Mouse (Mus musculus): Measurements from ENCODE around the gene Ldb3. TPM values are rescaled to one million over a fixed set of nuclear protein-coding genes. Genes with fewer than 3 reads are reported as not detected.

Ldb3 gene
- polyA plus RNA-seq (2015; fragmentation: Nextera tagmentation; extraction: Ambion mirVana), result 8.8 and 9.8 TPM in 2 replicates

DNA sequence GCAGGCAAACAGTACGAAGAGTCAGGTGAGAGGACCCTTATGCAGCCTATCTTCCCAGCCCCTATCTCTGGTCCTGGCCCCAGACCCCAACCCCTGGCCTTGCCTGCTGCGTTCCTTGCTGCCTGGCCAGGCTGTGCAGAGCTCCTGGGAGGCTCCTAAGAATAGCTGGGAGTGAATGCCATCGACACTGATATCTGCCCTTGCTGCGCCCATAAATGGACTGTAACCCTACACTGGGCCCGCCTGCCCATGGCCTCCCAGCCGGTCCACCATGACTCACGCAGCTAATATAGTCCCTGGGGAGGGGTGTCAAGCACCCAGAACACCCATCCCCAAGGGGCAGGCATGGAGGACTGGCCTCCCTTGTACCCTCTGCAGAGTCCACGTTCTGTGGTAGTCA, at the start of gene Ldb3:
Gene Ldb3 (minus strand): TSS at position 185 of the 400 bp plus-strand sequence.
- Histone ChIP-seq H3K27ac (no peak within 1 kb of the TSS), H3K9ac (no peak within 1 kb of the TSS)
- ATAC-seq (ENCODE audit: low FRiP score, low read depth), result peak; percentile 42; the same call in 1 of the 2 replicates

DNA sequence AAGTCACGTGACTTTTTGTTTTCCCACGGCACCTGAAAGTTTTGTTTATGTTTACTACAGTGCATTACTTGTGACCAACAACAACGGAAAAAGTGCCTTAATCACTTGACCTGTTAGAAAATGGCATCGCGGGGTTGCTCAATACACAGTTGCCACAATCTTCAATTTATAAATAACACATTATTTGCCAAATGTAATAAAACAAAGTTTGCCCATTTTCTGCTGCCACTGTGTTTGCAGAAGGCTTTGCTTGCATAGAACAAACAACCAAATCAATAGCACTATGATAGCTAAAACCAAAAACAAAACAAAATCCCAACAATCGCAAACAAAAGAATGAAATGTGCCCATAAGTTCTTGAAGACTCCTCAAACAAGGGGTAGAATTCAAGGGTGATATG, 47.2 kb upstream of the Ldb3 start:
- Histone ChIP-seq H3K9ac (no peak overlapping the region), H3K36me3 (no peaks in the 10 kb centered on the region), H3K4me3 (no peak overlapping the region), H3K27ac (no peak overlapping the region), H3K4me2 (replicated peaks) (no peak overlapping the region), H3K27me3 (no peaks in the 10 kb centered on the region), H3K9me3 (no peaks in the 10 kb centered on the region), H3K4me1 (no peaks in the 10 kb centered on the region)
- no peak for ATAC-seq (ENCODE audit: low FRiP score, low read depth)
- WGBS, result 89% methylated on average over 6 of the region's 6 CpGs

More for the DNA sequence above, at the start of gene Ldb3:
- no peaks in the 10 kb centered on the region for H3K36me3 ChIP-seq
- H3K27me3 ChIP-seq, result no peaks in the 10 kb centered on the region
- peak within 1 kb of the TSS; percentile 3; the same call in 1 of the 2 replicates for H3K4me2 ChIP-seq (replicated peaks)
- H3K9me3 ChIP-seq, result no peaks in the 10 kb centered on the region
- peaks cover 6% of the 10 kb centered on the region; the same call in 1 of the 2 replicates for H3K4me1 ChIP-seq
- WGBS, result 51% methylated on average over 8 of the region's 8 CpGs
- H3K4me3 ChIP-seq, result no peak within 1 kb of the TSS

DNA sequence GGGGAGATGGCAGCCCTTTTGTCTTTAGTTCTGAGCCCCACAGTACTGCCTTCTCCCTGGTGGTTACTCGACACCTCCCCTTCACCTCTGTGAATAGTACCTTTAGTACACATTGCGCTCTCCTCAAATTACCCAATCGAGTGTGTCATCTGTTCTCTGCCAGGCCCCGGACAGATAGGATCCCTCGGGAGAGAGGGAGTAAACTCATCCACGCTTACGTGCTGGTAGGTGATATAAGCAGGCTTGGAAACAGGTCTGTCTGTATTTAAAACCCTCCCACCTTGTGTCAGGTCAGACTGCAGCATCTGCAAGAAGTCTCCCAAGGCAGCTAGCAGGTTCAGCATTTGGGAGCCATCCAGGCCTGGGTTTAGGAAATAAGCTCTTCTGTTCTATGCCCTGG, 46.7 kb upstream of the Ldb3 start:
- ATAC-seq (ENCODE audit: low FRiP score, low read depth), result no peak
- H3K4me3 ChIP-seq, result no peak overlapping the region
- no peaks in the 10 kb centered on the region for H3K4me1 ChIP-seq
- 35% methylated on average over 7 of the region's 7 CpGs for WGBS
- H3K9ac ChIP-seq, result no peak overlapping the region
- H3K9me3 ChIP-seq, result no peaks in the 10 kb centered on the region
- H3K27me3 ChIP-seq, result no peaks in the 10 kb centered on the region
- H3K27ac ChIP-seq, result no peak overlapping the region
- H3K4me2 ChIP-seq (replicated peaks), result no peak overlapping the region
- H3K36me3 ChIP-seq, result no peaks in the 10 kb centered on the region

DNA sequence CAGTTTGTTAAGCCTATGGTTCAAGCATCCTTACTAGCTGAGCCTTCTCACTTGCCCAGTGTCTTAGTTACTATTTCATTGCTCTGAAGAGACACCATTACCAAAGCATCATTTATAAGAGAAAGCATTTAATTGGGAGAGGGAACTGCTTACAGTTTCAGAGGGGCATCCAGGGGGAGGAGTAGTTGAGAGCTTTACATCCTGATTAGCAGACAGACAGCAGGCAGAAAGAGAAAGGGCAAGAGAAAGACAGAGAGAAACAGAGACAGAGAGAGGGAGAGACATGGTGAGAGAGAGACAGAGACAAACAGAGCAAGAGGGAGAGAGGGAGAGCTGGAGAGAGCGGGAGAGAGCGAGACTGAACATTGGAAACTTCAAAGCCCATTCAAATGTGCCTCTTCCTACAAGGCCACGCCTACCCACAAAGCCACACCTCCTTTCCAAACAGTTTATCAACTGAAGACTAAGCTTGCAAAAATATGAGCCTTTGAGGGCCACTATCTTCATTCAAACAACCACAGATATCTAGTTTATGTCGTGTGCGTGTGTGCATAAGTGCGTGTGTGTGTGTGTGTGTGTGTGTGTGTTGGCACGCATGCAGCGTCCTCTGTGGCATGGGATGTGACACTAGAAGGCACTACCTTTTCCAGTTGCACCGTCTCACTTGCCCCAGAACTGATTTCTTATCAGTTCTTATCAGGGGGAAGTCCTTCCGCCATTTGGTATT, 44.4 kb upstream of the Ldb3 start:
- Histone ChIP-seq H3K9me3 (no peaks in the 10 kb centered on the region), H3K9ac (no peak overlapping the region), H3K4me2 (replicated peaks) (no peak overlapping the region), H3K4me1 (no peaks in the 10 kb centered on the region), H3K27ac (no peak overlapping the region), H3K27me3 (no peaks in the 10 kb centered on the region), H3K36me3 (no peaks in the 10 kb centered on the region), H3K4me3 (no peak overlapping the region)
- ATAC-seq (ENCODE audit: low FRiP score, low read depth), result no peak
- 74% methylated on average over 10 of the region's 10 CpGs for WGBS

DNA sequence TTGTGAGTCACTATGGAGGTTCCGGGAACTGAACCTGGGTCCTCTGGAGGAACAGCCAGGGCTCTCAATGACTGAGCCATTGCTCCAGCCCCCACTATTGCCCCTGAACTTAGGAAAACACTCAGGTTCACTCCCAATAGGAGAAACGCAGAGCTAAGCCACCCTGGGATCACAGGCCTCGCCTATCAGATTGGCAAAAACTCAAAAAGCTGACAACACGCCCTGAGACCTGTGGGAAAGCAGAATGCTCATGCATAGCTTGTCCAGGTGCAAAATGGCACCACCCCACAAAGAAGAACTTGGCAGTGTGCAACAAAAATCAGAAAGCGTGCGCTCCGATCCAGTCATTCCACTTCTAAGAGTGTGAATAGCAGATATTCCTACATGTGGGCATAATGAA, 38.3 kb upstream of the Ldb3 start:
- Histone ChIP-seq H3K27me3 (no peaks in the 10 kb centered on the region), H3K9ac (no peak overlapping the region), H3K36me3 (no peaks in the 10 kb centered on the region), H3K4me2 (replicated peaks) (no peak overlapping the region), H3K27ac (no peak overlapping the region), H3K4me3 (no peak overlapping the region), H3K9me3 (no peaks in the 10 kb centered on the region), H3K4me1 (no peaks in the 10 kb centered on the region)
- ATAC-seq (ENCODE audit: low FRiP score, low read depth), result no peak
- 85% methylated on average over 7 of the region's 7 CpGs for WGBS

DNA sequence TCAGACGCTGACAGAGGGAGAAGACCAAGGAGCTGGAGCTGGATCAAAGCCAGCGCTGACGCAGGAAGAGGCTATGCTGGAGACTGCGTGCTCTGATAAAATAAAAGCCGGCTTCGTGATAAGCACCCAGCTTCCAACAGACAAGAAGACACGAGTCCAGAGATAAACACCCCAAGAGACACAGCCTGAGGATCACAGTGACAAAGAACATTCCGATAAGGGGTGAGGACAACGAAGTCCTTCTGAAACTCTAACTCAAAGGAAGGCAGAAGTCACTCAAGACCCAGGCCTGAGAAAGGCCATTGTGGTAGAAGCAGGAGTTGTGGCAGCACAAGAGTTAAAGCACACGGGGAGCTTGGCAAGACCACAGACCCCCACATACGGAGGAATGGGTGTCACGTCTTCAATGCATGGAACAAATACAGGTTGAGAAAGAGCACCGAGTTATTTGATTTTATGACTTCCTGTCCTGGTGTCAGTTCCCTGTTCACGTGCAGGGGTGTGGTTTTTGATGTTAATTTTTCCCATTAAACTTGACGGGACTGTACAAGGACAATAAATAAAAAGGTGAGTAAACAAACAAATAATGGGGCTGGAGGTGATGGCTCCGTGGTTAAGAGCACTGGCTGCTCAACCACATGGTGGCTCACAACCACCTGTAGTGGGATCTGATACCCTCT, 35.2 kb upstream of the Ldb3 start:
- H3K9me3 ChIP-seq, result no peaks in the 10 kb centered on the region
- no peak for ATAC-seq (ENCODE audit: low FRiP score, low read depth)
- no peak overlapping the region for H3K4me3 ChIP-seq
- no peak overlapping the region for H3K27ac ChIP-seq
- H3K36me3 ChIP-seq, result no peaks in the 10 kb centered on the region
- H3K4me2 ChIP-seq (replicated peaks), result no peak overlapping the region
- WGBS, result 67% methylated on average over 16 of the region's 16 CpGs
- no peak overlapping the region for H3K9ac ChIP-seq
- H3K4me1 ChIP-seq, result no peaks in the 10 kb centered on the region
- no peaks in the 10 kb centered on the region for H3K27me3 ChIP-seq

DNA sequence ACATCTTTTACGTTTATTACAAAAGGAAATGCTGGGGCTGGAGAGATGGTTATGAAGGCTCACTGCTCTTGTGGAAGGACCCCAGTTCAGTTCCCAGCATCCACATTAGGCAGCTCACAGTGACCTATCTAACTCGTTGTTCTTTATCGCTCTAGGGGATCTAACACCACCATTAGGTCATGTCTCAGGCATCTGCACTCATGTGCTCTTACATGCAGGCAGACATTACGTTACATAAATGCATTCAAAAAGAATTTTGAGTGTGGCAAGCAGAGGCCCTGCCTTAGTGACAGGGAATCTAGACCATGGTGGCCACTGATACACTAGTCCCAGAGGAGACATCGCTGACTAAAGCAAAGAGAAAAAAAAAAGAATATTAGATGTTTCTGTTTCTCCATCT, 34.6 kb upstream of the Ldb3 start:
- WGBS, result 84% methylated on average over 5 of the region's 5 CpGs
- no peak for ATAC-seq (ENCODE audit: low FRiP score, low read depth)
- no peak overlapping the region for H3K4me2 ChIP-seq (replicated peaks)
- H3K36me3 ChIP-seq, result no peaks in the 10 kb centered on the region
- H3K9ac ChIP-seq, result no peak overlapping the region
- H3K9me3 ChIP-seq, result no peaks in the 10 kb centered on the region
- peaks cover 4% of the 10 kb centered on the region for H3K27me3 ChIP-seq
- no peak overlapping the region for H3K27ac ChIP-seq
- no peak overlapping the region for H3K4me3 ChIP-seq
- no peaks in the 10 kb centered on the region for H3K4me1 ChIP-seq

DNA sequence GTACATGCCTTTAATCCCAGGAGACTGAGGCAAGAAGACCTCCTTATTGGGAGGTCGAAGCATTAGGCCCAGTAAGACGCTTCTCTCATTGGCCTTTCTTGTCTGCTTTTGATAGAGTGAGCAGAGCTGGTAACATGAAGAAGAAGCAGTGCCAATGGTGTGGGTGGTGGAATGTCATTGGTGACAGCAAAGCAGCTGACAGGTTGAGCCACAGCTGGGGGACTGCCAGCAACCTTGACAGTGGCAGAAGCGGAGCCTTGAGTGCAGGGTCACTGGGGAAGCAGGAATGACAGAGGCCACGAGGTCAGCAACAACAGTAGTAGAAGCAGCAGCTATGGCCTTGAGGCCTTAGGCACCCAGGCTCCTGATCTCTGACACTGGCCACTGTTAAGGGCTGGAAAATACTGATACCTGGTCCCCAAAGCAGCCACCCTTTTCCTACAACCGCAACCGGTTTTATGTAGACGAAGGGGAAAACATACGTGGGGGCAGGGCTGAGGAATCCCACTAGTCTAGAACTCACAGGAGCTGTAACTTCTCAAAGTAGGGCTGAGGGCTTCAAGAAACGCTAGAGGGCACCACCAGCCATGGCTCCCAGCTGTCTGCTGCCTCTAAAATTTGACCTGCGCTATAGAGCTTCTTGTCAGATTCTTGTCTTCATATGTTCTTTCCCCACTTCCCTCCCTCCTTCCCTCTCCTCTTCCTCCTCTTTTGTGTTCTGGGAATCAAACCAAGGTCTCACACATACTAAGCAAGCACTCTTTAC, 32.3 kb upstream of the Ldb3 start:
- Histone ChIP-seq H3K9ac (no peak overlapping the region), H3K27ac (no peak overlapping the region), H3K4me3 (no peak overlapping the region), H3K27me3 (peaks cover 17% of the 10 kb centered on the region), H3K36me3 (no peaks in the 10 kb centered on the region), H3K4me1 (no peaks in the 10 kb centered on the region), H3K4me2 (replicated peaks) (no peak overlapping the region), H3K9me3 (no peaks in the 10 kb centered on the region)
- 34% methylated on average over 10 of the region's 10 CpGs for WGBS
- no peak for ATAC-seq (ENCODE audit: low FRiP score, low read depth)

DNA sequence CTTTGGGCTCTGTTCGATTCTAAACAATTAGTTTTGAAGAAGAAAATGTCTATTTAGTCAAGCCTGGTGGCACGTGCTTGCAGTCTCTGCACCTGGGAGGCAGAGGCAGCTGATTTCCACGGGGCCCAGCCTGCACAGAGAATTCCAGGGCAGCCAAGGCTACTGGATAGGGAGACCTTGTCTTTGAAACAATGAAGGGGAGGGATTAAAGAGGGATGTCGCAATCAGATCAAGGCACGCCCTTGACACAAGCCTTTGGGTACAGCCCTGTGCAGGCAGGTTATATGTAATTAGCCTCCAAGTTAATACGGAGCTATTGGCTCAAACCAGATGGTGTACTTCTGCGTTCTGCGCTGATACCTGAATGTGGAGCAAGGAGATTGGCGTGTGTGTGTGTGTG, 30.3 kb upstream of the Ldb3 start:
- Histone ChIP-seq H3K27me3 (peaks cover 37% of the 10 kb centered on the region), H3K9ac (no peak overlapping the region), H3K4me3 (no peak overlapping the region), H3K9me3 (no peaks in the 10 kb centered on the region), H3K4me1 (peaks cover 11% of the 10 kb centered on the region), H3K36me3 (no peaks in the 10 kb centered on the region), H3K4me2 (replicated peaks) (no peak overlapping the region), H3K27ac (no peak overlapping the region)
- WGBS, result 31% methylated on average over 9 of the region's 9 CpGs
- ATAC-seq (ENCODE audit: low FRiP score, low read depth), result no peak

DNA sequence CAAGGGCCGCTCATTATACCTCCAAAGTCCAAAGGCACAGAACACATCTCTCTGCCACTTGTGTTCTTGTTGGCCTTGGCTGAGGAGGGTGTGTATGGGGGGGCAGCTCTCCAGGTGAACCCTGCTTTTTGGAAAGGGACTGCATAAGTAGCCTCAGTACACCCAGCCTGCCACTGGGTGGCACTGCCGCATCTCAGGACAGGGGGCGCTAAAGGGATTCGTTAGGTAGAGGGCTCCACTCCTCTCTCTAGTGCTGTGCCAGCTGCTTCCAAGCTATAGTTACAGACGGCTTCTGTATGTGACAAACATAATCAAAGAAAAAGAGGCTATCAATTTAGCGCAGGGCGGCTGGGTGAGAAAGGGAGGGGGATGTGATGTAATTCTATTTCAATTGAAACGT, 28.3 kb upstream of the Ldb3 start:
- Histone ChIP-seq H3K9ac (no peak overlapping the region), H3K4me2 (replicated peaks) (no peak overlapping the region), H3K27ac (no peak overlapping the region), H3K4me1 (peaks cover 11% of the 10 kb centered on the region), H3K4me3 (no peak overlapping the region), H3K27me3 (peaks cover 44% of the 10 kb centered on the region), H3K9me3 (no peaks in the 10 kb centered on the region), H3K36me3 (no peaks in the 10 kb centered on the region)
- peak; percentile 55; the same call in 1 of the 2 replicates for ATAC-seq (ENCODE audit: low FRiP score, low read depth)
- WGBS, result 2% methylated on average over 8 of the region's 8 CpGs

DNA sequence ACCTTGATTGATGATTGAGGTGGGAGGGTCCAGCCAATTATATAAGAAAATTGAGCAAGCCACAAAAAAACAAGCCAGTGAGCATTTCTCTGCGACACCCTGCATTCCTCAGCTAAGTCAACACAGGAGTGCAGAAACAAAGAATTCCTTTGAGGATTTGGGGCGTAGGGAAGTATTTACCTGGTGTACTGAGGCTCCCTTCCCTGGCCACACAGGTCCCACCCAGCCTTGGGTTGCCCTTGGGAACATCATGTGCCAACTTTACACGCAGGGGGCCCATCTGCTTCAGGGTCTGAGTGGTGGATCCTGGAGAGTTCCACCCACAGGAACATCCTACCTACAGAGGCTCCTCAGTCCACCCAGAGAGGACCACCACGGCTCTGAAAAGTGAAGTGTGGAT, 27.1 kb upstream of the Ldb3 start:
- no peak for ATAC-seq (ENCODE audit: low FRiP score, low read depth)
- 41% methylated on average over 4 of the region's 4 CpGs for WGBS
- no peaks in the 10 kb centered on the region for H3K9me3 ChIP-seq
- peaks cover 11% of the 10 kb centered on the region for H3K4me1 ChIP-seq
- H3K4me2 ChIP-seq (replicated peaks), result no peak overlapping the region
- H3K4me3 ChIP-seq, result no peak overlapping the region
- no peaks in the 10 kb centered on the region for H3K36me3 ChIP-seq
- H3K27ac ChIP-seq, result no peak overlapping the region
- peaks cover 44% of the 10 kb centered on the region for H3K27me3 ChIP-seq
- no peak overlapping the region for H3K9ac ChIP-seq

DNA sequence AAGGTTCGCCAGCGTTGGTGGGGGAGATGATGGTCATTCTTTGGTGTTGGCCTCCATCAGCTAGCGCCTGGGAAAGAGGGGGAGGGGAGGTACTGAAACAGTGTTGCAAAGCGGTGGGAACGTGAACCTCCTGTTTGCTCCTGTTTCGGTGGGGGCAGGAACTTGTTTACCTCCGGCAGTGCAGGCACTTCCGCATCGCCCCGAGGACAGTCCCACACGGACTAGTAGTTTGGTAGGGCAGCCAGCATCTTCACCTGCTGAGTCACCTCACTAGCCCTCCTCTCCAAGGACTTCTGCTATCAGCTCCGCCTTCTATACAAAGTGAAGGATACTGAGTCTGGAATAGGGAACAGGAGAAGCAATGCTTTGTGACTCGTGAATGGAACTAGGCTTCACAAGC, 26.6 kb upstream of the Ldb3 start:
- 3% methylated on average over 13 of the region's 13 CpGs for WGBS
- ATAC-seq (ENCODE audit: low FRiP score, low read depth), result no peak
- H3K27ac ChIP-seq, result no peak overlapping the region

More for the DNA sequence above, 26.6 kb upstream of the Ldb3 start:
- peaks cover 11% of the 10 kb centered on the region for H3K4me1 ChIP-seq
- H3K4me3 ChIP-seq, result peak overlapping the region; percentile 26
- H3K9me3 ChIP-seq, result no peaks in the 10 kb centered on the region
- peaks cover 44% of the 10 kb centered on the region for H3K27me3 ChIP-seq
- no peaks in the 10 kb centered on the region for H3K36me3 ChIP-seq
- H3K4me2 ChIP-seq (replicated peaks), result peak overlapping the region; percentile 55
- H3K9ac ChIP-seq, result no peak overlapping the region

Data from limb, embryonic 13.5 days (tissue).